Mouse (Mus musculus) CH12.LX (cell line): ENCODE results near the gene Nfatc2ip. TPM values are rescaled to one million over a fixed set of nuclear protein-coding genes. Genes with fewer than 3 reads are reported as not detected.
A peak's percentile ranks its signal among the peaks of the same experiment; 100 is the strongest.

ENCODE experiments used
- DNase-seq: peaks from one replicate; pipeline ENCODE4 v3.0.0-alpha.2; 2013; ENCODE audit errors: extremely low read depth
- H3K27ac ChIP-seq: 2 replicates; pipeline ENCODE4 v1.5.1; 2012; ENCODE audit warnings: low read depth, mild to moderate bottlenecking, control low read depth, moderate library complexity; ENCODE audit not compliant: insufficient read depth
- H3K27me3 ChIP-seq: replicated peaks from 2 replicates; pipeline ENCODE3; 2012; ENCODE audit warnings: inconsistent platforms
- H3K36me3 ChIP-seq, 2 experiments: replicated peaks in 1 of 2; 2 replicates each; pipeline versions ENCODE3 to v1.6.1; 2012; ENCODE audit warnings: inconsistent platforms in 1 of 2, low read length in 1 of 2, mild to moderate bottlenecking in 1 of 2, mixed read lengths in 1 of 2, moderate library complexity in 1 of 2; ENCODE audit not compliant: control insufficient read depth in 1 of 2, insufficient read depth in 1 of 2
- H3K4me1 ChIP-seq, 2 experiments: 2 replicates each; pipeline ENCODE4 v1.6.1; 2012; ENCODE audit warnings: inconsistent platforms in 1 of 2, moderate library complexity in 1 of 2; ENCODE audit not compliant: insufficient read depth in 2 of 2, control insufficient read depth in 1 of 2
- H3K4me2 ChIP-seq: 2 replicates; pipeline ENCODE4 v1.6.1; 2012; ENCODE audit warnings: low read depth, mild to moderate bottlenecking, control low read depth; ENCODE audit not compliant: poor library complexity, insufficient read depth, severe bottlenecking
- H3K4me3 ChIP-seq, 3 experiments: fragments of 150-350 bp in 1 of 3; sonication (generic) in 1 of 3; replicated peaks in 1 of 3; 2 replicates each; pipeline versions ENCODE3 to v1.5.1; 2011 to 2012; ENCODE audit warnings: low read depth in 2 of 3, low read length in 2 of 3, mild to moderate bottlenecking in 2 of 3, moderate library complexity in 2 of 3, control low read depth in 1 of 3, improper control_type of control experiment in 1 of 3, inconsistent platforms in 1 of 3, mixed read lengths in 1 of 3; ENCODE audit not compliant: poor library complexity in 1 of 3
- H3K79me2 ChIP-seq: replicated peaks from 2 replicates; pipeline ENCODE4 v1.6.1; 2012; ENCODE audit warnings: mild to moderate bottlenecking, moderate library complexity; ENCODE audit not compliant: control insufficient read depth, poor library complexity, insufficient read depth, severe bottlenecking; ENCODE audit errors: extremely low read depth
- H3K9ac ChIP-seq: 2 replicates; pipeline ENCODE4 v1.6.1; 2012; ENCODE audit warnings: low read depth, mild to moderate bottlenecking, control low read depth, moderate library complexity; ENCODE audit not compliant: insufficient read depth
- H3K9me3 ChIP-seq: replicated peaks from 2 replicates; pipeline ENCODE3; 2012; ENCODE audit warnings: low read length, inconsistent platforms, mixed read lengths
- BHLHE40 ChIP-seq: IDR thresholded peaks from 2 replicates; pipeline ENCODE4 v1.6.1; 2011; ENCODE audit warnings: mild to moderate bottlenecking, low read depth, low read length, improper control_type of control experiment
- CHD1 ChIP-seq: IDR thresholded peaks from 2 replicates; pipeline ENCODE4 v1.6.1; 2012; ENCODE audit warnings: low read depth, low read length, improper control_type of control experiment, inconsistent platforms
- CHD2 ChIP-seq: IDR thresholded peaks from 2 replicates; pipeline ENCODE4 v1.6.1; 2011; ENCODE audit warnings: low read length, improper control_type of control experiment
- CTCF ChIP-seq, 2 experiments: IDR thresholded peaks in 1 of 2; conservative IDR thresholded peaks in 1 of 2; 2 replicates each; pipeline ENCODE4 v1.5.1; 2011 to 2012; ENCODE audit warnings: low read depth in 2 of 2, low read length in 2 of 2, improper control_type of control experiment in 1 of 2, inconsistent platforms in 1 of 2, mild to moderate bottlenecking in 1 of 2, moderate library complexity in 1 of 2
- E2F4 ChIP-seq: IDR thresholded peaks from 2 replicates; pipeline ENCODE4 v1.6.1; 2011; ENCODE audit warnings: low read depth, low read length, improper control_type of control experiment; ENCODE audit not compliant: insufficient replicate concordance
- ELF1 ChIP-seq: IDR thresholded peaks from 2 replicates; pipeline ENCODE4 v1.6.1; 2014; ENCODE audit warnings: low read depth, mild to moderate bottlenecking, inconsistent platforms, low read length, improper control_type of control experiment
- EP300 ChIP-seq: IDR thresholded peaks from 2 replicates; pipeline ENCODE4 v1.6.1; 2011; ENCODE audit warnings: low read length, improper control_type of control experiment
- ETS1 ChIP-seq: conservative IDR thresholded peaks from 2 replicates; pipeline ENCODE4 v1.6.1; 2012; ENCODE audit warnings: low read depth, mild to moderate bottlenecking, inconsistent platforms, low read length, improper control_type of control experiment, moderate library complexity
- GABPA ChIP-seq: IDR thresholded peaks from 2 replicates; pipeline ENCODE4 v1.6.1; 2012; ENCODE audit warnings: low read depth, low read length, improper control_type of control experiment, inconsistent platforms; ENCODE audit not compliant: insufficient replicate concordance
- HCFC1 ChIP-seq: IDR thresholded peaks from 2 replicates; pipeline ENCODE4 v1.6.1; 2012; ENCODE audit warnings: low read depth, mild to moderate bottlenecking, inconsistent platforms, low read length, improper control_type of control experiment
- IRF4 ChIP-seq: IDR thresholded peaks from 2 replicates; pipeline ENCODE4 v1.6.1; 2014; ENCODE audit warnings: low read depth, mild to moderate bottlenecking, inconsistent platforms, low read length, improper control_type of control experiment
- JUN ChIP-seq: IDR thresholded peaks from 2 replicates; pipeline ENCODE4 v1.6.1; 2011; ENCODE audit warnings: low read depth, mild to moderate bottlenecking, low read length, improper control_type of control experiment, moderate library complexity; ENCODE audit not compliant: insufficient read depth
- JUND ChIP-seq: conservative IDR thresholded peaks from 2 replicates; pipeline ENCODE4 v1.6.1; 2011; ENCODE audit warnings: low read depth, low read length, improper control_type of control experiment
- KAT2A ChIP-seq: IDR thresholded peaks from 2 replicates; pipeline ENCODE4 v1.6.1; 2012; ENCODE audit warnings: low read length, improper control_type of control experiment, inconsistent platforms; ENCODE audit not compliant: insufficient replicate concordance
- MAFK ChIP-seq: IDR thresholded peaks from 2 replicates; pipeline ENCODE4 v1.6.1; 2011; ENCODE audit warnings: low read length, improper control_type of control experiment; ENCODE audit not compliant: insufficient replicate concordance
- MAX ChIP-seq: IDR thresholded peaks from 2 replicates; pipeline ENCODE4 v1.6.1; 2011; ENCODE audit warnings: low read length, improper control_type of control experiment
- MAZ ChIP-seq: IDR thresholded peaks from 2 replicates; pipeline ENCODE4 v1.6.1; 2012; ENCODE audit warnings: low read depth, mild to moderate bottlenecking, inconsistent platforms, low read length, improper control_type of control experiment, moderate library complexity
- MEF2A ChIP-seq: IDR thresholded peaks from 2 replicates; pipeline ENCODE4 v1.6.1; 2014; ENCODE audit warnings: low read depth, mild to moderate bottlenecking, inconsistent platforms, low read length, improper control_type of control experiment, borderline replicate concordance
- MXI1 ChIP-seq: IDR thresholded peaks from 2 replicates; pipeline ENCODE4 v1.6.1; 2011; ENCODE audit warnings: mild to moderate bottlenecking, low read depth, low read length, improper control_type of control experiment
- MYC ChIP-seq: IDR thresholded peaks from 2 replicates; pipeline ENCODE4 v1.6.1; 2011; ENCODE audit warnings: low read depth, mild to moderate bottlenecking, improper control_type of control experiment, low read length
- NELFE ChIP-seq: IDR thresholded peaks from 2 replicates; pipeline ENCODE4 v1.6.1; 2011; ENCODE audit warnings: low read depth, low read length, improper control_type of control experiment
- NRF1 ChIP-seq: IDR thresholded peaks from 2 replicates; pipeline ENCODE4 v1.6.1; 2014; ENCODE audit warnings: low read depth, mild to moderate bottlenecking, inconsistent platforms, low read length, improper control_type of control experiment, moderate library complexity
- PAX5 ChIP-seq: IDR thresholded peaks from 2 replicates; pipeline ENCODE4 v1.6.1; 2012; ENCODE audit warnings: low read length, inconsistent platforms, mixed read lengths
- POLR2A ChIP-seq: IDR thresholded peaks from 2 replicates; pipeline ENCODE4 v1.6.1; 2011; ENCODE audit warnings: low read depth, mild to moderate bottlenecking, improper control_type of control experiment, low read length
- POLR2AphosphoS2 ChIP-seq: IDR thresholded peaks from 2 replicates; pipeline ENCODE4 v1.6.1; 2011; ENCODE audit warnings: low read depth, low read length, improper control_type of control experiment
- RAD21 ChIP-seq: IDR thresholded peaks from 2 replicates; pipeline ENCODE4 v1.6.1; 2011; ENCODE audit warnings: low read depth, mild to moderate bottlenecking, low read length, improper control_type of control experiment, moderate library complexity
- RCOR1 ChIP-seq: conservative IDR thresholded peaks from 2 replicates; pipeline ENCODE4 v1.6.1; 2012; ENCODE audit warnings: low read depth, mild to moderate bottlenecking, inconsistent platforms, low read length, improper control_type of control experiment
- SIN3A ChIP-seq: IDR thresholded peaks from 2 replicates; pipeline ENCODE4 v1.6.1; 2012; ENCODE audit warnings: low read length, improper control_type of control experiment, inconsistent platforms
- SMC3 ChIP-seq: IDR thresholded peaks from 2 replicates; pipeline ENCODE4 v1.6.1; 2011; ENCODE audit warnings: low read depth, low read length, improper control_type of control experiment
- TBP ChIP-seq: conservative IDR thresholded peaks from 2 replicates; pipeline ENCODE4 v1.6.1; 2011; ENCODE audit warnings: low read depth, low read length, improper control_type of control experiment
- TCF12 ChIP-seq: IDR thresholded peaks from 2 replicates; pipeline ENCODE4 v1.6.1; 2014; ENCODE audit warnings: low read depth, mild to moderate bottlenecking, inconsistent platforms, low read length, improper control_type of control experiment
- UBTF ChIP-seq: IDR thresholded peaks from 2 replicates; pipeline ENCODE4 v1.6.1; 2012; ENCODE audit warnings: low read depth, mild to moderate bottlenecking, inconsistent platforms, low read length, improper control_type of control experiment, moderate library complexity
- USF1 ChIP-seq: IDR thresholded peaks from 2 replicates; pipeline ENCODE4 v1.6.1; 2014; ENCODE audit warnings: low read depth, mild to moderate bottlenecking, inconsistent platforms, low read length, improper control_type of control experiment
- USF2 ChIP-seq: conservative IDR thresholded peaks from 2 replicates; pipeline ENCODE4 v1.6.1; 2011; ENCODE audit warnings: low read depth, low read length, improper control_type of control experiment
- ZC3H11A ChIP-seq: IDR thresholded peaks from 2 replicates; pipeline ENCODE4 v1.6.1; 2012; ENCODE audit warnings: low read depth, mild to moderate bottlenecking, inconsistent platforms, low read length, improper control_type of control experiment
- ZKSCAN1 ChIP-seq: IDR thresholded peaks from 2 replicates; pipeline ENCODE4 v1.6.1; 2012; ENCODE audit warnings: low read depth, inconsistent platforms, low read length, improper control_type of control experiment, borderline replicate concordance
- ZMIZ1 ChIP-seq: IDR thresholded peaks from 2 replicates; pipeline ENCODE4 v1.6.1; 2012; ENCODE audit warnings: low read depth, mild to moderate bottlenecking, inconsistent platforms, low read length, improper control_type of control experiment
- ZNF384 ChIP-seq: IDR thresholded peaks from 2 replicates; pipeline ENCODE4 v1.6.1; 2012; ENCODE audit warnings: low read depth, low read length, improper control_type of control experiment, inconsistent platforms
- dilution Hi-C: fragments of 300-500 bp; cut with MboI; formaldehyde crosslinking; loops from 2 replicates; pipeline ENCODE4 v1.14.3; 2020; ENCODE audit warnings: low sequenced_read_pairs; ENCODE audit not compliant: extremely low pct_unique_long_range_greater_than_20kb, extremely low pct_ligation_motif_present
- in situ Hi-C: fragments of 300-500 bp; cut with MboI; formaldehyde crosslinking; loops from 3 replicates; pipeline ENCODE4 v1.14.3; 2019; ENCODE audit warnings: low sequenced_read_pairs, low pct_ligation_motif_present, low pct_unique_long_range_greater_than_20kb, mixed read lengths
- polyA plus RNA-seq: library from polyadenylated mRNA; unstranded; fragments of >175 nt; gene quantifications from 2 replicates; pipeline ENCODE4 v1.2.1, GENCODE M21; 2012; ENCODE audit warnings: low read depth; ENCODE audit not compliant: insufficient read length
- total RNA-seq, 2 experiments: library from RNA; depleted of rRNA; stranded (reverse); fragments of 300-350 nt in 1 of 2; fragments of >200 nt in 1 of 2; gene quantifications; 2 replicates each; pipeline ENCODE4 v1.2.3; 2012 to 2014

The Nfatc2ip gene
- total RNA-seq (2012; rRNA removed) (7.8 and 8.8 TPM in 2 replicates), total RNA-seq (2014; rRNA removed) (15.0 and 16.8 TPM in 2 replicates), polyA plus RNA-seq (13.0 and 13.9 TPM in 2 replicates)

- TF ChIP-seq TCF12 (peak; percentile 68), PAX5 (no peak), NRF1 (peak; percentile 54; the same call in 1 of the 2 replicates), CTCF (conservative IDR thresholded peaks at IDR 0.05 in 1 of 2, IDR thresholded peaks at IDR 0.05 in 1 of 2; ENCODE audit: low read depth in 2 of 2, low read length in 2 of 2) (no peak), E2F4 (peak; percentile 99), EP300 (no peak), ETS1 (no peak), CHD2 (peak; percentile 99), MEF2A (no peak), RCOR1 (no peak), POLR2A (peak; percentile 91), USF2 (no peak), GABPA (no peak; the same call in 1 of the 2 replicates), JUND (no peak), MXI1 (peak; percentile 82), IRF4 (peak; percentile 93), POLR2AphosphoS2 (0 out of 2 replicates have a peak, but pooled peaks have one; percentile 35), SMC3 (no peak), TBP (peak; percentile 74; the same call in 1 of the 2 replicates), ELF1 (peak; percentile 97), CHD1 (no peak), NELFE (peak; percentile 82), BHLHE40 (no peak), USF1 (no peak), ZNF384 (no peak), MYC (0 out of 2 replicates have a peak, but pooled peaks have one; percentile 24), SIN3A (peak; percentile 76), MAZ (no peak), RAD21 (no peak), ZMIZ1 (0 out of 2 replicates have a peak, but pooled peaks have one; percentile 19), MAFK (no peak), KAT2A (peak; percentile 91), HCFC1 (peak; percentile 97), JUN (no peak), UBTF (no peak), ZC3H11A (no peak), ZKSCAN1 (no peak), MAX (peak; percentile 15; the same call in 1 of the 2 replicates)
These were observed at the start of gene Nfatc2ip for GRCm38 (mm10) chr7:126396298-126397119. TSS of gene Nfatc2ip (minus strand) at chr7:126396737.

More at GRCm38 (mm10) chr7:126396298-126397119, at the start of gene Nfatc2ip:
- DNase-seq = peak; percentile 99
- Histone ChIP-seq H3K4me2 (peak within 1 kb of the TSS; percentile 73), H3K4me1 (peaks cover 2 to 28% of the 10 kb centered on the region in 2 experiments; a peak in 2 of 4 replicates), H3K27ac (no peak within 1 kb of the TSS; the same call in 1 of the 2 replicates), H3K36me3 (peaks cover 4 to 12% of the 10 kb centered on the region in 2 experiments), H3K79me2 (peaks cover 4% of the 10 kb centered on the region; the same call in 1 of the 2 replicates), H3K27me3 (no peaks in the 10 kb centered on the region), H3K9ac (peak within 1 kb of the TSS; percentile 87), H3K4me3 (peak within 1 kb of the TSS; percentile 88 to 95 (median 95)), H3K9me3 (no peaks in the 10 kb centered on the region)
- dilution Hi-C loops (no loop called here), in situ Hi-C loops (loop anchor here (5.0 kb wide), 3 partner anchors 41 to 131 kb away; no protein-coding TSS in a partner anchor)
